Mouse (Mus musculus): ENCODE data around the gene Atp6v0a1. TPM values are rescaled to one million over a fixed set of nuclear protein-coding genes. Genes with fewer than 3 reads are reported as not detected.

Atp6v0a1 gene
- total RNA-seq, 2 experiments from 2014 or later = 16.8 to 42.7 TPM

DNA sequence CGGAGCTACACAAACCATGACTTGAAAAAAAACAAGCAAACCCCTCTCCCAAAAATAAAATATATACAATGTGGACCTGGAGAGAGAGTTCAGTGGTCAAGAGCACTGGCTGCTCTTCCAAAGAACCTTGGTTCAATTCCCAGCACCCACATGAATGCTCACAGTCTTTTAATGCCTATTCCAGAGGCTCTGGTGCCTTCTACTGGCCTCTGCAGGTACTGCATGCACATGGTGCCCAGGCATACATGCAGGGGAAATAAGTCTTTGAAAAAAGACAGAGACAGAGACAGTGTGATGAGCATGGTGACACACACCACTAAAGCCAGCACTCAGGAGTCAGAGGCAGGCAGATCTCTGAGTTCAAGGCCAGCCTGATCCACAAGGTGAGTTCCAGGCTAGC, 44.7 kb downstream of the Atp6v0a1 start:
- no peak for ATAC-seq (replicated peaks; ENCODE audit: poor library complexity, severe bottlenecking)

DNA sequence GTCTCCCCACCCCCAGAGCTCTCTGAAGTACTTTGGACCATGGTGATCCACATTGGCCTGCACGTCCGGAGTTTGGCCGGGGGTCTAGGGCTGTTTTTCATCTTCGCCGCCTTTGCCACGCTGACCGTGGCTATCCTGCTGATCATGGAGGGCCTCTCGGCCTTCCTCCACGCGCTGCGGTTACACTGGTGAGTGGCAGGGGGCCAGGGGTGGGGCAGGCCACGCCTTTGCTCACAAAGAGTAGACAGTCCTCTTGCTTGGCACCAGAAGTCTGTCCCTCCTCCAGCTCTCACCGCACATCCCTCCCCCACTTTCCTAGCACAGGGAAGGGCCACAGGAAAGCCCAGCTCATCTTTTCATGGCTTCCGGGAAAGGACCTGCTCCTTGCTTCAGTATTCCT, 46.2 kb downstream of the Atp6v0a1 start:
- ATAC-seq (replicated peaks; ENCODE audit: poor library complexity, severe bottlenecking) = no peak

DNA sequence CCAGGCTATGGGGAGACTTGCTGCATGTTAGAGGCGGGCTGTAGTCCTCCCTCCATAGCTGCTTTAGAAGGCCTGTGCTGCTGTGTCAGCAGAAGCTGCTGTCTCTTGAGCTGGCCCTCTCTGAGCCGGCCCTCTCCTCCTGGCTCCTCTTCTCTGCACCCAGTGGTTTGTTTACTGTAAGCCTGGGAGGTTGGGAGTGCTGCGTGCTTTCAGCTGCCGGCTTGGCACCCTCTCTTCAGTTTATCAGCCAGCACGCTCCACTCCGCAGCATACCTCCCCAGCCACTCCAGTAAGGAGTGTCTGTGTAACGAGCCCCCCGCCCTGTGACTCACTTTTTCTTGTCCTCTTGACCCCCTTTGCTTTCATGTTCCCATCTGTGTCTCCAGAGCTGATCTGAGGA, 47.6 kb downstream of the Atp6v0a1 start:
- no peak for ATAC-seq (replicated peaks; ENCODE audit: poor library complexity, severe bottlenecking)

DNA sequence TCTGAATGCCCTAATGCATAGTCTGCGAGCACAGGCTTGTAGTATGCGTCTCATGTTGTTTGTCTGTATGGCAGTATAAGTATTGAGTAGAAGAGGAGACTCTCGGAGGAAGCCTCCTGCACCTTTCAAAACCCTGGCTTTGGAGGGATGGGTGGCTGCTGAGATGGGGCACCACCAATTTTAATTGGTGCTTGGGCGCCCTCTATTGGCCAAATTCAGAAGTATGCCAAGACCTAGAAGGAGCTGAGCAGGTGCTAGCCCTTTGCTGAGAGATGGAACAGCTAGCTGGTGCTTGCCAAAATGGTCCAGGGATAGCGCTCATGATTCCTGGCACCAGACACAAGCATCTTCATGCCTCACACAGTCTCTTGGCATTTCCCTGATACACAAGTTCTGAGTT, 48.6 kb downstream of the Atp6v0a1 start:
- ATAC-seq (replicated peaks; ENCODE audit: poor library complexity, severe bottlenecking) = peak; percentile 56

DNA sequence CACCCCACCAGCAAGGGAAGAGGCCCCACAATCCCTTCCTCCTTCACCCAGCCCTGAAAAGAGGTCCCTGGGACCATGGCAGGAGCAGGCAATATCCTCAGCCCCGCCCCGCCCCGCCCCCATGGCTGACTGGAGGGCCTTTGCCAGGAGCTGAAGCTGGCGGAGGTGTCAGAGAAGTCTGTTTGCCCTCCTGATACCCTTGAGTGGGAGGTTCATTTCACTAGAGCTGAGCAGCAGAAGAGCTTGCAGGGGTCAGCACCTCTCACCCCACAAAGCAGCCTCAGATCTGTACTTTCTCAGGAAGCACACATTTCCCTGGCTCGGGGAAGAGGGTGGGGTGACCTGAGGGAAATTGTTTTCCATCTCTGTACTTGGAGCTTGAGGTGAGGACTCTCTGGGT, 49.5 kb downstream of the Atp6v0a1 start:
- no peak for ATAC-seq (replicated peaks; ENCODE audit: poor library complexity, severe bottlenecking)

DNA sequence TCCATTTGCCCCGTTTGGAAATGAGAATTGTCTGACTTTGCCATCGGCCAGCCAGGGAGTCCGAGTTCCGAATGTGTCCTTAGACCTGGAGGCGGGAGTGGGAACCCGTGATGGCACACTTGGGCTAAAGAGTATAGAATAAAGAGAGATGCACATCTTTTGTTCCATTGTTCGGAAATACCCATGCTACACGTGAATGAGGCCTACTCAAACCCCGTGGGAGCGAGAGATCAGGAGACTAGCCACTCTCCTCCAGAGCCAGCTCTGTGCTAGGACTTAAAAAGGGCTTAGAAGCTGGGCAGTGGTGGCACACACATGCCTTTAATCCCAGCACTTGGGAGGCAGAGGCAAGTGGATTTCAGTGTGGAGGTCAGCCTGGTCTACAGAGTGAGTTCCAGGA, 50.2 kb downstream of the Atp6v0a1 start:
- ATAC-seq (replicated peaks; ENCODE audit: poor library complexity, severe bottlenecking) = no peak

DNA sequence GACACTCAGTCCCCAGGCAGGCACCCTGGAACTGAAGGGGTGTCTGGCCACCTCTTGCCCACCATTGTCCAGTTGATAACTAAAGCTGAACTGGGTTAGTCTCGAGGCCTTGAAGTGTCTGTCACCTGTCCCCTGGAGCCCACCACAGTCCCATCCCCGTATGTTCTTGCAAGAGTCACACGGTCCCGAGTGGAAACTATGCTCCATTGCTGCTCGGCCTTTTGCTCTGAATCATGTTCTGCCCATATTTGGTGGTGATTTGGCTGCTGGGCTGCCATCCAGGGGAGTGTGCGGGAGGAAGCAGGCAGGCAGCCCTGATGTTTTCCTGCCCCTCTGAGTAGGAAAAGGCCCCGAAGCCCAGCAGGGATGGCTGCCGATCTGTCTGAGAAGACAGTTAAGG, 50.9 kb downstream of the Atp6v0a1 start:
- no peak for ATAC-seq (replicated peaks; ENCODE audit: poor library complexity, severe bottlenecking)

DNA sequence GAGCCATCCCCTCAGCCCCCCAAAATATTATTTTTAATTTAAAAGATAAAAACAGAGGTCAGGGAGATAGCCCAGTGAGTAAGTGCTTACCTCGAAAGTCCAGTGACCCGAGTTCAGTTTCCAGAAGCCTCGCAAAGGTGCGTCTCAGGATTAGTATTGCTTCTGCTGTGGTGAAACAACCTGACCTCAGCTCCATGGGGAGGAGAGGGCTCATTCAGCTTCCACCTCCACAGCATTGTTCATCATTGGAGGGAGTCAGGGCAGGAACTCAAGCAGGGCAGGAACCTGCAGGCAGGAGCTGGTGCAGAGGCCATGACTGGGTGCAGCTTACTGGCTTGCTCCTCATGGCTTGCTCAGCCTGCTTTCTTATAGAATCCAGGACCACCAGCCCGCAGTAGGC, 51.8 kb downstream of the Atp6v0a1 start:
- ATAC-seq (replicated peaks; ENCODE audit: poor library complexity, severe bottlenecking) = no peak

DNA sequence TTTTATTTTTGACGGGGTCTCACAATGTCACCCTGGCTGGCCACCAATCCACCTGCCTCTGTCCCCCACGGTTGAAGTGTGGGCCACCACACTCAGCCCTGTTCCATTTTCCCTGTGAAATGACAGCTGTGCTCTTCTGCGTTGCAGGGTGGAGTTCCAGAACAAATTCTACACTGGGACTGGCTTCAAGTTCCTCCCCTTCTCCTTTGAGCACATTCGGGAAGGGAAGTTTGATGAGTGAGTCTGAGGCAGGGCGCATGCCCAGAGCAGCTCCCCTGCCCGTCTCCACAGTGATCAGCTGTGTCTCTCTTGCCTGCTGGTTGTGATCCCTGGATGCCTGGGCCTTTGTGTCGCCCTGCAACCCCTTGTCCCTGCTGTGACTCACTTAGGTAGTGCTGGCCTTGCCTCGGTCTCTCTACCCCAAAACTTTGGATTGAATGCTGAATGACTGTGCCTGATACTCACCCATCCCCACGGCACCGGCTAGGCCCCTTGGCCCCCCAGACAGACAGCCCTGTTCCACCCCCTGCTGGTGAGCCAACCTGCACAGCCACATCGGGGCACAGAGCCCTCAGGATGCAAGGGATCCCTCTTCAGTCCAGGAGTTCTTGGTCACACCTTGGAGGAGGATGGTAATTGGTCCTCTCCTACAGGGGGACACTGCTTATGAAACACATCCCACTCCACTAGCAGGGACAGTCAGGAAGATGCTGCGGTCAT, 53.1 kb downstream of the Atp6v0a1 start:
- ATAC-seq (replicated peaks; ENCODE audit: poor library complexity, severe bottlenecking) = no peak

DNA sequence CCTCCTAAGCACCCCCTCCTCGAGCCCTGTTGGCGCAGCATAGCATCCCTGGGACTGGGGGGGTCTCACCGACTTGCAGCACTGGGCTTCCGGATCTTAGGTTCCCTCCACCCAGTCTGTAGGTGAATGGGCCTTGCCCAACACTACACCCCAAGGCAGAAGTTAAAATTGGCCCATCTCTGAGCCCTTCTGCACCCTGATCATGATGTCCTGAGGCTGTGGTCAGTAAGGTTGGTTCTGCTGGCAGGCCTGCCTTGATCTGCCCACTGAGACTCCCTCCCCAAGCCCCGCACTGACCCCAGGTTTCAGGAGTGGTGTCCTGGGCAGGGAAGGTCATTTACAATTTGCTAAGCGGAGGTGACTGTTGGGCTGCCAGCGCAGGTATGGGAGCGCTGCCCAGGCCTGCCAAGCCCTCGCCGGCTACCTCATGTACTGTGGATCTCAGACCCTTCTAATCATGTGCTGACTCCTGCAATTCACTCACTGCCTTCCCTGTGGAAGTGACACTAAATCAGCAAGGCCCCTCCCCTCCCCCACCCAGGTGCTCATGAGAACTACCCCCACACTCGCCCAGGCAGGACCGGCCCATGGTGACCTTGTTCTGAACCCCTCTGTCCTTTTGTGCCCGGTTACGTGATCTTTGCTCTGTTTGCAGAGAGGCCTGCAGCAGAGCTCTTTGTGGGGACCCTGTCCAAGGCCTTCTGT, 53.9 kb downstream of the Atp6v0a1 start:
- ATAC-seq (replicated peaks; ENCODE audit: poor library complexity, severe bottlenecking) = 0 out of 2 replicates have a peak, but pooled peaks have one; percentile 13

DNA sequence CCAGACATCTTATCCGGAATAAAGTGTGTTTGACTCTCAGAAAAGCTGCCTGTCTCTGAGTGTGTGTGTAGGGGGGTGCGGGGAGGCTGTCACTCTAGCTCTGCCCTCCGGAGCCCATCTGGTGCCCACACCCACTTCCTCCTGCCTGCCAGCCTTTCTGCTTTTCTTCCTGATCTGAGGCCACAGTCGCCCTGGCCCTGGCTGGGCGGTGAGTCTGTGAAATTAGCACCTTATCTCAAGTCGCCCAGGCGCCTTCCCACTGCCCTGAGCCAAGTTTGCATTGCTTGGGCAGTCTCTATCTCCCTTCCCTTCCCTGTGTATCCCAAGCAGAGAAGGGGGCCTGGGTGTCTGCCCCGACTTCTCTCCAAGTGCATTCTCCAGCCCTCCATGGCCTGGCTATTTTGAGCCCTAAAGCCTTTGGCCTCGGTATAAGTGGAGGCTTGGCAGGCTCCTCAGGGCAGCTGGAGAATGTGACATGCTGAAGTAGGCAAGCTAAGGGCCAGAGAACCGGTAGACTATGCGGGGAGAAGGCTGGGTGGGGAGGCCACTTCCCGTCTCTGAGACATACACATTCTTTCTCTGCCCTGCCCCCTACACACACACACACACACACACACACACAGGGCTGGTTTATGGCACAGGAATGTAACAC, 54.5 kb downstream of the Atp6v0a1 start:
- ATAC-seq (replicated peaks; ENCODE audit: poor library complexity, severe bottlenecking) = peak; percentile 76

DNA sequence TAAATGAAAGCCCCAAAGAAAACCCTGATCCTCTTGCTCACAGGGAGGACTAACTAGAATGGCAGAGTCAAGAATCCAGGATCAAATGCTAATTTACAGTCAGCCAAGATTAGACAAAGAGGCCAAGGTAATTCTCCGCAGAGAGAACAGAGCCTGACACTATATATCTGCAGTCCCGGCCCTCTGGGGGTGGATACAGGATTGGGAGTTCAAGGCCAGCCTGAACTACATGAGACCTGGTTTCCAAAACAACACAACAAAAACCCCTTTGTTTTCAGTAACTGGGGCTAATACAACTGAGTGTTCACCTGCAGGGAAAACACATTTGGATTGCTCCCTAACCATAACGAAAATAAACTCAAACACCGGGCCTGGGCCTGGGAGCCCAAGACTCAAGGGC, 55.2 kb downstream of the Atp6v0a1 start:
- ATAC-seq (replicated peaks; ENCODE audit: poor library complexity, severe bottlenecking) = no peak

DNA sequence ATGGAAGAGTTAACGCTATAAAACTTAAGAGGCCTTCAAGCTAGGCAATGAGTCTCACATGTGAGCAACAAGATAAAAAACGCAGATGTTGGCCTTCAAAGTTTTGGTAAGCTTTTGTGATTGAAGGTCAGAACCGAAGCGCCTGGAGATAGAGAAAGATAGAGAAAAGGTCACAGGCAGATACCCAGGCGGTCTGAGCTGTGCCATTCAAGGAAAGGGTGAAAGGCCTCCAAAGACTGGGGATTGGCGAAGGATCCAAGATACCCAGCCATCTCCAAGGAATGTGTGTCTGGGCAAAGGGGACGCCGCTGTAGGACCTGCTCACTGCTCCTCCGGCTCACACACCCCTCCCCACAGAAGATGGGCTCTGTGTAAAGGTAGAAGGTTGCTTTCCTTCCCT, 55.8 kb downstream of the Atp6v0a1 start:
- no peak for ATAC-seq (replicated peaks; ENCODE audit: poor library complexity, severe bottlenecking)

DNA sequence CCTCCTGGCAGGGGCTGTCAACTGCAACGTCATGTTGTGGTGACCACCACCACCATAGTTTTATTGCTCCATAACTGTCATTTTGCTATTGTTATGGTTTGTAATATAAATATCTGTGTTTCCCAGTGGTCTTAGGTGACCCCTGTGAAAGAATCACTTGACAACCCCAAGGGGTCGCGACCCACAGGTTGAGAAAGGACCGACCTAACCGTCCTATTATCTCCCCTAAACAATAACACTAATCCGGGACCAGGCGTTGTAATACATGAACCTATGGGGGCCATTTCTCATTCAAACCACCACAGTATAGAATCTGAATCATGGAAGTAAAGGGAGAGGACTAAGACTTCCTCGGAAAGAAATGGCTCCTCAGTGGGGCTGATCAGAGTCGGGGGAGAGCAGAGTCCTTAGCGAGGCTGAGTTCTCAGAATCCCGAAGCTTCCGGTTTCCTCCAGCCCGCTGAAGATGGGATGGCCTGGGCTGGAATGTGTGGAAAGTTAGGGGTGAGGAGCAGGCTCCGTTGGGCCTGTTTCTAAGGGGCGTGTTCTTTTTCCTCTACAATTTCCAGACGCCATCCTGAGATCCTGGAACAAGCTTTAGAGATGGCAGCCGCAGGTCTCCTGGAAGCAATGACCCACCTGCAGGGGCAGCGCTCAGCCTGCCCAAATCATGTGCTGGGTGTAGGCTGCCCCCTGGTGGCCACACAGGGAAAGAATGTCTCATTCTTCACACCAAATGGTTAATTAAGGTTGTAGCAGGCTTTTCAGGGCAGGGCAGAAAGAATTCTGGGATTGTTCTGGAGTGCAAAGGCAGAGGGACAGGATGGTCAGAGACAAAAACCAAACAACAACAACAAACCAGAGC, 57.5 kb downstream of the Atp6v0a1 start:
- ATAC-seq (replicated peaks; ENCODE audit: poor library complexity, severe bottlenecking) = peak; percentile 28; the same call in 1 of the 2 replicates

DNA sequence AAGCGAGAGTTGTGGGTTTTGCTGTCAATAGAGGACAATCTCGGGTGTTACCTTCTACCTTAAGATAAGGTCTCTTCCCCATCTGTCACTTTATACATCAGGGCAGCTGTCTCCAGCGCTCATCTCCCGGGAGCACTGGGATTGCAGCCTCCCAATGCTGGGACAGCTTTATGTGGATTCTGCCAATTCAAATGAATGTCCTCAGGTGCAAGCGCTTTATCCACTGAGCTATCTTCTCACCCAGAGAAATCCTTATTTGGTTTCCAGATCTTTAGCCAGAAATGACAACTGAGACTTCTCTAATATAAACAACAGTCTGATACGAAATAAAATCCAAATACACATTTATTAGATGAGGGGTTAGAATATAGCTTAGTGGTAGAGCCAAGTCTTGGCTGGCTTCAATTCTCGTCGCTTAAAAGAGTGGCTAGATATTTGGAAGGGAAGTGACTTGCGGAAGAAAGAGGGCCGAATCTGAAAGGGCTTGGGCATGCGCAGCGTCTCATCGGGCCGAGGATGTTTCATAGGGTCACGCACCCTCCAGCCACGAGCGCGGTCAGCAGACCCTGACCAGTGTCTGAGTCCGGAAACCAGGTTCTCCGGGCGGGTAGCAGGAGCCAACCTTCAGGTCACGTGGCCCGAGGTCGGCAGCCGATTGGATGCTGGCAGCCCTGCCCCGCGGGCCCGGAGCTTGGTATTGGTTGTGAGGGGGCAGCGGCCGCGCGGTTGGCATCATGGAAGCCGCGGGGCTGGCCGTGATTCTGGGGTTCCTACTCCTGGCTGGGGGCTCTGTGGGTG, 60.3 kb downstream of the Atp6v0a1 start, which contains the start of gene Naglu:
Gene Naglu (plus strand): TSS at position 622 of the 798 bp plus-strand sequence.
- peak; percentile 85 for ATAC-seq (replicated peaks; ENCODE audit: poor library complexity, severe bottlenecking)

DNA sequence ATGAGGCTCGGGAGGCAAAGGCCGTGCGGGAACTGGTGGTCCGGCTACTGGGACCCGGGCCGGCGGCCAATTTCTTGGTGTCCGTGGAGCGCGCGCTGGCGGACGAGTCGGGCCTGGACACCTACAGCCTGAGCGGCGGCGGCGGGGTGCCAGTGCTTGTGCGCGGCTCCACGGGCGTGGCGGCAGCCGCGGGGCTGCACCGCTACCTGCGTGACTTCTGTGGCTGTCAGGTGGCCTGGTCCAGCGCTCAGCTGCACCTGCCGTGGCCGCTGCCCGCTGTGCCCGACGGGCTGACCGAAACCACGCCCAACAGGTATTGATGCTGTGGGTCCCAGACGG, 60.9 kb downstream of the Atp6v0a1 start:
- no peak for ATAC-seq (replicated peaks; ENCODE audit: poor library complexity, severe bottlenecking)

DNA sequence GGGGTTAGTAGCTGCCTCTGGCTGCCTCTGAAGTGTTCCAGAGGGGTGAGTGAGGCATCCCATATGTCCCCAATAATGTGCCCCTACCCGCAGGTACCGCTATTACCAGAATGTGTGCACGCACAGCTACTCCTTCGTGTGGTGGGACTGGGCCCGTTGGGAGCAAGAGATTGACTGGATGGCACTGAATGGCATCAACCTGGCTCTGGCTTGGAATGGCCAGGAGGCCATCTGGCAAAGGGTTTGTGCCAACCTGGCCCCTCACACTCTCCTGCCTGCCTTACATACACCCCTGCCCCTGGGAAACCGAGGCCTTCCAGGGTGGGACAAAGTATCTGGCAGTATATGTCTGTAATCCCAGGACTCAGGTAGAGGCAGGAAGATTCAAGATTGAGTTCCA, 61.7 kb downstream of the Atp6v0a1 start:
- ATAC-seq (replicated peaks; ENCODE audit: poor library complexity, severe bottlenecking) = no peak

DNA sequence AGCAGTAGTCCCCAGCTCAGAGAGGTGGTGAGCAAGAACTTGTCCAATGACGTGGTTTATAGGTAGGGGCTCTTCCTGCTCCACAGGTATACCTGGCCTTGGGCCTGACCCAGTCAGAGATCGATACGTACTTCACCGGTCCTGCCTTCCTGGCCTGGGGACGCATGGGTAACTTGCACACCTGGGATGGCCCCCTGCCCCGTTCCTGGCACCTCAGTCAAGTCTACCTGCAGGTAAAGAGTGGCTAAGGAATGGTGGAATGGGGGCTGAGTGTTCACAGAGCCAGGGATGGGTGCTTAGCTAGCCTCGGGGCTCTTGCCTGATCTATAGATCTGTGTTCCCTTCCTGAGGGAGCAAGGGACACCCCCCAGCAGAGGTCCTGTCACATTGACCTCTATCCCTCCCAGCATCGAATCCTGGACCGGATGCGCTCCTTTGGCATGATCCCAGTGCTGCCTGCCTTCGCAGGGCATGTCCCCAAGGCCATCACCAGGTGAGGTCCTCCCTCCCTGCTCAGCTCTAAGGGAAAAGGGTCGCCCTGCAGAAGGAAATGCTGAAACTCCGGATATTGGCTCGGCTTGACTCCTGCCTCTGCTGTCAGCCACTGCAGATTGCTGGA, 62.7 kb downstream of the Atp6v0a1 start:
- no peak for ATAC-seq (replicated peaks; ENCODE audit: poor library complexity, severe bottlenecking)

DNA sequence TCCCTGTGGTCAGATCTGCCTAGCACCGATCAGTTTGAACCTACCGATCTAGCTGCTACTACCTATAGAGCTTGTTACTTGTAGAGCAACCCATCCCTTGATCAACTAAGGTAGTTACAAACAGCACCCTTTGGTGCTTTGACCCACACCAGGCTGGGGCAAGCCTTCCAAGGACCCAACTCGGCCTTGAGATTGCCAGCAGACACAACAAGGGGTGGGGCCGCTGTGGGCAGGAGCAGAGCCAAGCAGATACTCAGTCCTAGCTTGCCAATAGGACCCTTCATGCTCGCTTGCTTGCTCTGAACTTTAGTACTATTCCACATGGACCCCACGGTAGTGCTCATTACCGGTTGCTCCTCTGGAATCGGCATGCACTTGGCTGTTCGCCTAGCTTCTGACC, 68.9 kb downstream of the Atp6v0a1 start, which contains the start of gene Hsd17b1:
Gene Hsd17b1 (plus strand): TSS at position 291 of the 400 bp plus-strand sequence.
- ATAC-seq (replicated peaks; ENCODE audit: poor library complexity, severe bottlenecking) = no peak

All from granulocyte monocyte progenitor cell, adult 5-6 weeks (primary cell).